Mouse (Mus musculus) liver, adult 2 months (tissue): Measurements from ENCODE around the gene Dnajc16. TPM values are rescaled to one million over a fixed set of nuclear protein-coding genes. Genes with fewer than 3 reads are reported as not detected.

Experiments
- DNase-seq: peaks from one replicate; pipeline ENCODE4 v3.0.0-alpha.2; 2011; ENCODE audit warnings: low read depth, low spot score; ENCODE audit errors: extremely low read depth
- H3K27ac ChIP-seq: fragments of 200-500 bp; replicated peaks from 2 replicates; pipeline ENCODE4 v1.5.1; 2012; ENCODE audit warnings: low read depth, mild to moderate bottlenecking, control low read depth, inconsistent platforms, low read length; ENCODE audit not compliant: insufficient read depth
- H3K27me3 ChIP-seq: fragments of 200-500 bp; 2 replicates; pipeline ENCODE4 v1.6.1; 2012; ENCODE audit warnings: mild to moderate bottlenecking, moderate library complexity, low read length, inconsistent platforms; ENCODE audit not compliant: control insufficient read depth, insufficient read depth
- H3K36me3 ChIP-seq: fragments of 200-500 bp; 2 replicates; pipeline ENCODE4 v1.6.1; 2012; ENCODE audit warnings: low read length, inconsistent platforms; ENCODE audit not compliant: control insufficient read depth, insufficient read depth
- H3K4me1 ChIP-seq: fragments of 200-500 bp; 2 replicates; pipeline ENCODE4 v1.6.1; 2011; ENCODE audit warnings: low read length; ENCODE audit not compliant: control insufficient read depth, insufficient read depth
- H3K4me3 ChIP-seq: fragments of 200-500 bp; 2 replicates; pipeline ENCODE4 v1.5.1; 2011; ENCODE audit warnings: low read depth, mild to moderate bottlenecking, control low read depth, low read length, moderate library complexity; ENCODE audit not compliant: insufficient read depth
- H3K79me2 ChIP-seq: fragments of 200-500 bp; 2 replicates; pipeline ENCODE4 v1.6.1; 2012; ENCODE audit warnings: inconsistent platforms, mild to moderate bottlenecking, low read length, moderate library complexity; ENCODE audit not compliant: control insufficient read depth, insufficient read depth
- H3K9ac ChIP-seq: fragments of 200-500 bp; 2 replicates; pipeline ENCODE4 v1.6.1; 2012; ENCODE audit warnings: low read depth, mild to moderate bottlenecking, control low read depth, inconsistent platforms, low read length
- CTCF ChIP-seq: fragments of 200-500 bp; IDR thresholded peaks from 2 replicates; pipeline ENCODE4 v1.5.1; 2011; ENCODE audit warnings: low read depth, low read length, control low read depth
- POLR2A ChIP-seq: fragments of 200-500 bp; IDR thresholded peaks from 2 replicates; pipeline ENCODE4 v1.6.1; 2011; ENCODE audit warnings: low read length, control low read depth; ENCODE audit not compliant: insufficient read depth; ENCODE audit errors: extremely low read depth
- WGBS: fragments of 180-500 bp; shearing (Covaris S2); methylation state at CpG from one replicate; pipeline ENCODE4 v1.1.7; 2018; 5-methylcytosine and 5-hydroxymethylcytosine counted together
- polyA plus RNA-seq: library from polyadenylated mRNA; depleted of rRNA; stranded (reverse); fragments of >200 nt; gene quantifications from 2 replicates; pipeline ENCODE4 v1.2.3, GENCODE M21; 2012
- total RNA-seq: library from RNA; depleted of rRNA; stranded (reverse); fragments of >200 nt; gene quantifications from 2 replicates; pipeline ENCODE4 v1.2.3, GENCODE M21; 2014

Gene Dnajc16
- total and polyA plus RNA-seq, 2 experiments: 3.8 to 5.6 TPM

DNA sequence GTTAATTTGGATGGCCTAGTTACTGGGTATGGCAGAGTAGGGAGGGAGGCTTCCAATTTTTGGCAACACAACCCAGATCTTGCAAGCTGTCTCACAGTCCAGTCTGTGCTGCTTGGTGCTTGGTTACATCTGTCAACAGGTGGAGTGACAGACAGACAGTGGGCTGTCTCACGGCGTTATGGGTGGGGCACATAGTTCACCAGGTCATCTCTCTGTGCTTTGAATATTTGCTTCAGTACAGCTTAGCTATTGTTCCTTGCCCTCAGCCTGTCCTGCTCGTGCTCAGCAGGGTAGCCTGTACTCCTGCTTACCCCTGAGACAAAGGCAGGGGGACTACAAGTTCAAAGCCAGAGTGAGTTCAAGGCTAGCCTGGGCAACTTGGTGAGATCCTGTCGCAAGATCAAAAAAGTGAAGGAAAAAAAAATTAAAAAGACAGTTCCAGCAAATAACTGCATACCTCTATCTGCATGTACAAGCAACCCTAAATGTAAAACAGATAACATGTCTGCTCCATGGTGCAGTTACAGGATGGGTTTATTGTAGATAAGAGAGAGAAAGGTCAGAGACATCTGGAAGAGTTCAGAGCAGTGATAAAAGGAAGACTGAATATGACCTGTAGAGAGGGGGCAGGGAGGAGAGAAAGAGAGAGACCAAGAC, 39.2 kb downstream of the Dnajc16 start:
- TF ChIP-seq POLR2A (no peak), CTCF (no peak)
- H3K4me3 ChIP-seq: no peak overlapping the region
- 0 out of 2 replicates have a peak overlapping the region, but pooled peaks have one; percentile 17 for H3K27ac ChIP-seq
- H3K36me3 ChIP-seq: peaks cover 19% of the 10 kb centered on the region
- DNase-seq: peak; percentile 69
- H3K4me1 ChIP-seq: peaks cover 16% of the 10 kb centered on the region
- H3K27me3 ChIP-seq: no peaks in the 10 kb centered on the region
- WGBS: 43% methylated on average over 4 of the region's 4 CpGs
- peaks cover 15% of the 10 kb centered on the region; the same call in 1 of the 2 replicates for H3K79me2 ChIP-seq
- H3K9ac ChIP-seq: no peak overlapping the region

DNA sequence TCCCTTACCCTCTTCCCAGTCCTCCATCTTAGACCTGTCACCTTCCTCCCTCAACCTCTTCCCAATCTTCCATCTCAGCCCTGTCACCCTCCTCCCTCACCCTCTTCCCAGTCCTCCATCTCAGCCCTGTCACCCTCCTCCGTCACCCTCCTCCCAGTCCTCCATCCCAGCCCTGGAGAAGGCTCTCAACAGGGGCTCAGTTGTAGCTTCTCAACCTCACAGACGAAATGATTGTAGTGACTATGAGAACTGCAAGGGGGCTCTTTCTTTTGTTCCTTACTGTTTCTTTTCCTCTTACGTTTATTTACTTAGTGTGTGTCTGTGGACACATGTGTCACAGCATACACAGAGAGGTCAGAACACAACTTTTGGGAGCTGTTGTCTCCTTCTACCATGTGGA, 39.9 kb downstream of the Dnajc16 start:
- Histone ChIP-seq H3K79me2 (peaks cover 15% of the 10 kb centered on the region; the same call in 1 of the 2 replicates), H3K4me3 (no peak overlapping the region), H3K4me1 (peaks cover 18% of the 10 kb centered on the region), H3K9ac (no peak overlapping the region), H3K27ac (0 out of 2 replicates have a peak overlapping the region, but pooled peaks have one; percentile 35), H3K27me3 (no peaks in the 10 kb centered on the region), H3K36me3 (peaks cover 16% of the 10 kb centered on the region)
- TF ChIP-seq CTCF (no peak), POLR2A (no peak)
- WGBS: 80% methylated on average over 3 of the region's 3 CpGs
- no peak for DNase-seq

DNA sequence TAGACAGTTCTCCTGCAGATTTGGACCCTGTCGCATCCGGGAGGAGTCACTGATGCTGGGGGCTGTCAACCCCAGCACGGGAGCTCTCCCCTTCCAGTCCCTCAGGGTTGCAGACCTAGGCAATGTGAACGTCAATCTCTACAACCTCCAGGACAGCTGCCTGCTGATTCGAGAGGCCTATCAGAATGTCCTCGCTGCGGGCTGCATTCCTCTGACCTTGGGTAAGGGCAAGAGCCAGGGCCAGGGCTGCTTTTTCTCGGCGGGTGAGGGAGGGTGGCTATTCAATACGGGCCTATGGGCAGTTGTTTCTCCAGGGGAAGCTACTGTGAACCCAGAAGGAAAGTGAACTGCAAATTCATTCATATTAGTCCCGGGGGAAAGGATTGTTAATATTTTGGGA, 41.2 kb downstream of the Dnajc16 start:
- DNase-seq: peak; percentile 80
- Histone ChIP-seq H3K27me3 (no peaks in the 10 kb centered on the region), H3K4me1 (peaks cover 18% of the 10 kb centered on the region), H3K79me2 (peaks cover 15% of the 10 kb centered on the region; the same call in 1 of the 2 replicates), H3K36me3 (peaks cover 6% of the 10 kb centered on the region), H3K4me3 (peak overlapping the region; percentile 43), H3K27ac (peak overlapping the region; percentile 93), H3K9ac (peak overlapping the region; percentile 78)
- TF ChIP-seq CTCF: no peak
- 0 out of 2 replicates have a peak, but pooled peaks have one; percentile 26 for TF ChIP-seq POLR2A
- WGBS: 15% methylated on average over 11 of the region's 11 CpGs

DNA sequence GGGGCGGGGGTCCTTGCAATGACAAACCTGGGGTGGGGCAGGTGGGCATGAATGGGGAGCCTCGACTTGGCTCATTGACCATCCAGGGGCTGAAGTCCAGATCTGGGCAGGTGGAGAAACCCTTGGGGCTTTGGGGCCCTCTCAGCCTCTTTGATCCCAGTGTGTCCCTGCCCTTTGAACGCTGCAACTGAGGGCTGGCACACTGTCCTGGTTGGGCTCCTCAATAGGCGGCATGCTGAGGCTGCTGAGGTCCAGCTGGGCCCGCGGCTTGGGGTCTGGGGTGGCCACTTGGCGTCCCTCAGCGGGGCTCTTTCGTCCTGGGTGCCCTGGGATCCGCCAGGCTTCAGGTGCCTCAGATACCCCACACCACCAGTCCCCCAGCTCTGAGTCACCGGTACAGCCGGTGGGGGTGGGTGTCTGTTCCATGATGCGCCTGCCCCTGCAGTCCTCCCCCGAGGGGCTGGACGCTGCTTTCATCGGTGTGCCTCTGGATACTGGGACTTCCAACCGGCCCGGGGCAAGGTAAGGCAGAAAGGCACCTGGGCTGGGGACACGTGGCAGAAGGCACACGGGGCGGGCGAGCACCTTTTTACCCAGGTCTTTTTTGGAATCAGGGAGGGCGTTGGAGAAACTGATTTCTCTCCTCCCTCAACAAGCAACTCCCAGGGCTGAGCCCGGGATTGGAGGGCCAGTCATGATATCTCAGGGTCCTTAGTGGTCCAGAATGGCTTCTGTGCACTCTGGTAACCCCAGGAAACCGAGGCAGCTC, 44.0 kb downstream of the Dnajc16 start, which contains the start of gene Agmat:
TSS of gene Agmat (plus strand) at position 95 of the 769 bp plus-strand sequence.
- H3K27me3 ChIP-seq: no peaks in the 10 kb centered on the region
- H3K9ac ChIP-seq: peak within 1 kb of the TSS; percentile 91
- H3K4me3 ChIP-seq: peak within 1 kb of the TSS; percentile 89
- peaks cover 22% of the 10 kb centered on the region for H3K4me1 ChIP-seq
- H3K79me2 ChIP-seq: peaks cover 13% of the 10 kb centered on the region; the same call in 1 of the 2 replicates
- 12% methylated on average over 25 of the region's 25 CpGs for WGBS
- DNase-seq: peak; percentile 81
- TF ChIP-seq CTCF (no peak), POLR2A (peak; percentile 70; the same call in 1 of the 2 replicates)
- no peaks in the 10 kb centered on the region for H3K36me3 ChIP-seq
- H3K27ac ChIP-seq: peak within 1 kb of the TSS; percentile 99

DNA sequence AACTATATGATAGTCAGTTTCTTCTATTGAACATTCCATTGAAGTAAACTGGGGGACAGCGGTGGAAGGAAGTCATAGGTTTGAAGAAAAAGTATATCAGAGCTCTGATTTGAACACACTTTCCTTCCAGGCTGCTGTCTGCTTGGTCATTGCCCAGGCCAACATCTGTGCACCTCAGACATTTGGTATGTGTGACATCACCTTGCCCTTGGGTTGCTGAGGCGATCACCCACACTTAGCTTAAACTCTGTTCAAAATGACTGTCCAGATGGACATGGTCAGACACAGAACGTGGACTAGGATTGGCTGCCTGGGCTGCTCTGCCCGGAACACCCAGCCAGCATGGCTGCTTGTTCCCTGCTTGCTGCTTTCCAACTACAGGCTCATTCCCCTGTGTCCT, 48.4 kb downstream of the Dnajc16 start:
- Histone ChIP-seq H3K9ac (peak overlapping the region; percentile 50), H3K36me3 (no peaks in the 10 kb centered on the region), H3K79me2 (peaks cover 7% of the 10 kb centered on the region; the same call in 1 of the 2 replicates), H3K27me3 (no peaks in the 10 kb centered on the region), H3K4me1 (peaks cover 10% of the 10 kb centered on the region), H3K27ac (peak overlapping the region; percentile 97), H3K4me3 (no peak overlapping the region)
- DNase-seq: peak; percentile 73
- WGBS: 39% methylated on average over 4 of the region's 4 CpGs
- TF ChIP-seq CTCF (no peak), POLR2A (no peak)
